8 mouse cellular contexts compared by ENCODE assay signal in the genomic region with DNA sequence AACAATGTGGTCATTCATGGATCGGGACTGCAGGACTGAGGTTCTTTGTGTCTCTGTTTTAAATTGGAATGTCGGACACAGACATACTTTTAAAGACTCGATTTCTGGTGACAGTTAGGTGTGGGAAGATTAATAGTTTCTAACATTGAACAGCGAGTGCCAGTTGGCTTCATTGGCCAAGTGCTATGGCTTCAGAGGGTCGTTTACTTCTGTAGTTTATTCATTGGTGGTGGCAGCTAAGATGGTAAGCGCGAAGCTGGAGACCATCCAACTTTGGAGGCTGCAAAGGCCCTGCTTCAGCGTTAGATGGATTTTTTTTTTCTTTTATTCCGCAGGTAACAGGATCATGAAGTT. TPM values are rescaled to one million over a fixed set of nuclear protein-coding genes. Genes with fewer than 3 reads are reported as not detected.
DNase-seq lines count a peak whose midpoint lies in the region; ATAC-seq and TF ChIP-seq lines count a peak whose summit lies in the region.

No protein-coding gene starts in this region.

- H3K27me3 ChIP-seq in embryonic facial prominence, embryonic 15.5 days, result no peaks in the 10 kb centered on the region
- H3K27me3 ChIP-seq in kidney, postnatal 0 days (ENCODE audit: insufficient read depth, low read length), result no peaks in the 10 kb centered on the region
- H3K27me3 ChIP-seq in neural tube, embryonic 12.5 days (replicated peaks), result no peaks in the 10 kb centered on the region

- H3K4me1 ChIP-seq in bone marrow, adult 2 months (ENCODE audit: control insufficient read depth, insufficient read depth, low read length), result peaks cover 1% of the 10 kb centered on the region; the same call in 1 of the 2 replicates
- peaks cover 22% of the 10 kb centered on the region for H3K4me1 ChIP-seq in embryonic facial prominence, embryonic 15.5 days
- peaks cover 12% of the 10 kb centered on the region; the same call in 1 of the 2 replicates for H3K4me1 ChIP-seq in kidney, postnatal 0 days (replicated peaks; ENCODE audit: insufficient read depth, low read length)
- H3K4me1 ChIP-seq in neural tube, embryonic 12.5 days, result peaks cover 16% of the 10 kb centered on the region

- no peak for TF ChIP-seq POLR2A in bone marrow, adult 2 months (IDR thresholded peaks at IDR 0.05; ENCODE audit: borderline replicate concordance, control insufficient read depth, low read depth, low read length)

- WGBS in bone marrow, adult 2 months, result 2% methylated on average over 9 of the region's 9 CpGs
- WGBS in embryonic facial prominence, embryonic 15.5 days, result under 1% methylated on average over 9 of the region's 9 CpGs
- 2% methylated on average over 9 of the region's 9 CpGs for WGBS in kidney, postnatal 0 days
- 4% methylated on average over 9 of the region's 9 CpGs for WGBS in neural tube, embryonic 12.5 days

- H3K4me3 ChIP-seq in bone marrow, adult 2 months (replicated peaks; ENCODE audit: control insufficient read depth, low read depth, low read length), result peak overlapping the region; percentile 96
- peak overlapping the region; percentile 97 for H3K4me3 ChIP-seq in embryonic facial prominence, embryonic 15.5 days (replicated peaks)
- peak overlapping the region; percentile 82 for H3K4me3 ChIP-seq in kidney, postnatal 0 days (replicated peaks; ENCODE audit: low read depth, low read length)
- H3K4me3 ChIP-seq in neural tube, embryonic 12.5 days, result peak overlapping the region; percentile 84

- no peak for TF ChIP-seq CTCF in bone marrow, adult 2 months (IDR thresholded peaks at IDR 0.05; ENCODE audit: control insufficient read depth, insufficient read depth, low read length)
- no peak for TF ChIP-seq CTCF in kidney, postnatal 0 days (IDR thresholded peaks at IDR 0.05; ENCODE audit: low read depth)

- intact Hi-C loops in left cerebral cortex, postnatal 14 days (cut with DNase I), result no loop called here

- H3K36me3 ChIP-seq in embryonic facial prominence, embryonic 15.5 days, result 0 out of 2 replicates have a peak, but pooled peaks cover 4% of the 10 kb centered on the region
- 0 out of 2 replicates have a peak, but pooled peaks cover 3% of the 10 kb centered on the region for H3K36me3 ChIP-seq in kidney, postnatal 0 days (ENCODE audit: insufficient read depth, low read length)
- H3K36me3 ChIP-seq in neural tube, embryonic 12.5 days, result no peaks in the 10 kb centered on the region; the same call in 1 of the 2 replicates

- H3K4me2 ChIP-seq in embryonic facial prominence, embryonic 15.5 days (replicated peaks), result peak overlapping the region; percentile 49
- H3K4me2 ChIP-seq in kidney, postnatal 0 days (ENCODE audit: low read length), result peak overlapping the region; percentile 68
- peak overlapping the region; percentile 67 for H3K4me2 ChIP-seq in neural tube, embryonic 12.5 days (replicated peaks)

- H3K27ac ChIP-seq in bone marrow, adult 2 months (ENCODE audit: control insufficient read depth, insufficient read depth, low read depth, low read length, poor library complexity), result no peak overlapping the region; the same call in 1 of the 2 replicates
- peak overlapping the region; percentile 97 for H3K27ac ChIP-seq in embryonic facial prominence, embryonic 15.5 days (replicated peaks)
- peak overlapping the region; percentile 95 for H3K27ac ChIP-seq in kidney, postnatal 0 days
- H3K27ac ChIP-seq in neural tube, embryonic 12.5 days, result peak overlapping the region; percentile 94

- DNase-seq in left cerebral cortex, postnatal 14 days (ENCODE audit: low spot score in 2 of 2), result peak; percentile 28 to 38
- no peak for DNase-seq in left cerebral cortex, adult 9 months (ENCODE audit: low spot score in 2 of 2)
- peak; percentile 31 for DNase-seq in kidney, postnatal 0 days (ENCODE audit: low spot score)
- no peak for DNase-seq in natural killer cell, adult 2 months (ENCODE audit: low spot score in 2 of 2)

- H3K9ac ChIP-seq in embryonic facial prominence, embryonic 15.5 days, result peak overlapping the region; percentile 82
- H3K9ac ChIP-seq in kidney, postnatal 0 days (ENCODE audit: low read depth, low read length), result peak overlapping the region; percentile 84
- H3K9ac ChIP-seq in neural tube, embryonic 12.5 days, result peak overlapping the region; percentile 88

- H3K9me3 ChIP-seq in embryonic facial prominence, embryonic 15.5 days (replicated peaks), result no peaks in the 10 kb centered on the region
- H3K9me3 ChIP-seq in kidney, postnatal 0 days (replicated peaks; ENCODE audit: low read length), result no peaks in the 10 kb centered on the region
- H3K9me3 ChIP-seq in neural tube, embryonic 12.5 days, result no peaks in the 10 kb centered on the region

- no peak for ATAC-seq in embryonic facial prominence, embryonic 15.5 days (ENCODE audit: insufficient number of reproducible peaks, low FRiP score, low TSS enrichment, low read depth)
- no peak for ATAC-seq in kidney, postnatal 0 days (replicated peaks; ENCODE audit: low FRiP score, low read depth)
- no peak for ATAC-seq in neural tube, embryonic 12.5 days (ENCODE audit: low FRiP score, low read depth)
- no peak for ATAC-seq in erythroid progenitor cell, adult 5-6 weeks (replicated peaks; ENCODE audit: low FRiP score, poor library complexity, severe bottlenecking)

RNA-seq across cellular contexts. Expression of gene Papss1, which starts 0.7 kb away (rescaled TPM):
- 10 to 100 TPM; 69.9 to 73.5 TPM for total RNA-seq in left cerebral cortex, postnatal 14 days (2021)
- polyA plus RNA-seq in bone marrow, adult 2 months (2011; ENCODE audit: insufficient read depth, insufficient read length, low replicate concordance, missing spikeins), result 4.1 and 4.5 TPM in 2 replicates
- polyA plus RNA-seq in embryonic facial prominence, embryonic 15.5 days (2015; fragmentation: Nextera tagmentation; extraction: Ambion mirVana), result 116 and 117 TPM in 2 replicates
- 116 and 130 TPM in 2 replicates for polyA plus RNA-seq in kidney, postnatal 0 days (2015; fragmentation: Nextera tagmentation; extraction: Ambion mirVana)
- 89.7 and 97.0 TPM in 2 replicates for polyA plus RNA-seq in neural tube, embryonic 12.5 days (2016; fragmentation: Nextera tagmentation; extraction: Ambion mirVana)
- 1.4 and 3.8 TPM in 2 replicates for total RNA-seq in erythroid progenitor cell, adult 5-6 weeks (2015; ENCODE audit: low replicate concordance)
- 0.64 and 2.3 TPM in 2 replicates for total RNA-seq in erythroid progenitor cell, adult 5-6 weeks (2017; ENCODE audit: low replicate concordance)

Comparison
In these comparisons a context has a peak if more than half of its experiments do, and no peak if none do; other contexts are left out.
1. DNase-seq: peak in left cerebral cortex, postnatal 14 days (2 of 2) and kidney, postnatal 0 days (single experiment); none in left cerebral cortex, adult 9 months (0 of 2) and natural killer cell, adult 2 months (0 of 2).
2. RNA of gene Papss1, which starts 0.7 kb away (polyA plus RNA-seq): 116 to 117 TPM in embryonic facial prominence, embryonic 15.5 days, 116 to 130 TPM in kidney, postnatal 0 days and 89.7 to 97.0 TPM in neural tube, embryonic 12.5 days; 4.1 to 4.5 TPM in bone marrow, adult 2 months; every median in the first group is over 10 times any median in the second.
3. Peak in every context shown above with its lines, with median percentiles within 50 percentile points of each other: H3K4me3 ChIP-seq, H3K4me2 ChIP-seq and H3K9ac ChIP-seq.